11 mouse cellular contexts compared by ENCODE assay signal in the genomic region with DNA sequence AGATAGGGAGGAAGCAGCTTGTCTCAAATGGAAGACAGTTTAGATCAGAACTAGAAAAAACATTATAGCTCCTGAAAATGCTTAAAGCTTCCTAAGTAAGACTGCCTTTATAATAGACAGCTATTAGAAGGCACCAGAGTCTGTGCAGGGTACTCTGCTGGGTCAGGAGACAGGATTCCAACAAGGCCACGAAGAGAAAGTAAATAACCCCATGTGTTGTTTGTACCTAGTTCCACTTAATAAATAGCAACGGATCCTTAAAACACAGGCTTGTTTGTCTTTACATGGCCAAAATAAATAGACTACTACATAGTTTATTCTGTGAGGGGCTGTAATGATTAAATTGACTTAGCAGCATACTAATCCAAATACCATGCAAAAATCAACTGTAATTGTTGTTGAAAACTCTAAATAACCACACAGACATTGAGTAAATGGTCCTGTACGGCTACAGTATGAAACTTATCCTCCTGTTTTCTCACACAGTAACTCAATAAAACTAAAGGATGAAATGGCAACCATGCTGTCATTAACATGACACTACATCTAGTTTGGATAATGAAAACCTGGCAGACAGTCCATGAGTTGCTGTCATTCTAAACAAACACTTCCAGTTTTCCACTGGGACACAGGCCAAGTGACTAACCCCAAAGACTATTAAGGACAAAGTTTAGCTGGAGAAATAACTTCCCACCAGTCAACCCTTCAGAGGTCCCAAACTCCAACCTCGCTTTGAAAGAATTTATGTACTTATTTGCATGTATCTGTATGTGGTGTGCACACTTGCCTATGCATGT. TPM values are rescaled to one million over a fixed set of nuclear protein-coding genes. Genes with fewer than 3 reads are reported as not detected.
DNase-seq lines count a peak whose midpoint lies in the region.
"Had no signal": no experiment of that assay in that cellular context is flagged by ENCODE, and none has a peak within 500 bp of the region (broad histone marks: within the 10 kb centered on the region; RNA-seq: fewer than 3 reads in every experiment).

No protein-coding gene starts in this region.

- intact Hi-C loops in heart, postnatal 36 days (cut with DNase I), result no loop called here

- 22% methylated on average over 4 of the region's 4 CpGs for WGBS in large intestine, adult 2 months

- DNase-seq in heart, adult 8-10 months (ENCODE audit: low spot score), result peak; percentile 13
- DNase-seq in heart, postnatal 36 days, result no peak
- peak; percentile 5 for DNase-seq in urinary bladder, postnatal 14 days (ENCODE audit: low spot score)
- no peak for DNase-seq in urinary bladder, adult 2 months (ENCODE audit: low spot score)
- DNase-seq in large intestine, adult 2 months (ENCODE audit: low read depth, low spot score), result peak; percentile 6
- DNase-seq in embryo, embryonic 10 days (ENCODE audit: low spot score), result no peak
- DNase-seq in spleen, adult 18-20 months, result no peak
- DNase-seq in yolk sac, embryonic 10.5 days (ENCODE audit: low spot score), result no peak
- DNase-seq: cerebellum, adult 11-12 months; retina, postnatal 1 day had no signal

RNA-seq across cellular contexts. Expression of a gene that starts 27.8 kb away (rescaled TPM):
- total RNA-seq in heart, adult 8-10 months (2022), result 1 to 10 TPM; 1.1 to 2.1 (median 1.4) TPM
- 1 to 10 TPM; 1.6 to 1.9 TPM for total RNA-seq in heart, postnatal 36 days (2021)
- 2.0 and 3.9 TPM in 2 replicates for polyA plus RNA-seq in urinary bladder, adult 2 months (2012; rRNA removed)
- polyA plus RNA-seq in large intestine, adult 2 months (2012; rRNA removed), result 4.9 and 5.0 TPM in 2 replicates
- polyA plus RNA-seq: macrophage had no signal

Comparison
In these comparisons a context has a peak if more than half of its experiments do, and no peak if none do; other contexts are left out.
1. DNase-seq: peak in heart, adult 8-10 months (single experiment), urinary bladder, postnatal 14 days (single experiment) and large intestine, adult 2 months (single experiment); none in heart, postnatal 36 days (0 of 2), urinary bladder, adult 2 months (single experiment), embryo, embryonic 10 days (single experiment), spleen, adult 18-20 months (0 of 2) and yolk sac, embryonic 10.5 days (single experiment).